Mouse (Mus musculus) myocyte (in vitro differentiated cells): Measurements from ENCODE around the gene Naaladl2.

Experiments
- POLR2A ChIP-seq: IDR thresholded peaks from one replicate; pipeline ENCODE4 v1.6.1; 2011; ENCODE audit warnings: low read depth, mild to moderate bottlenecking, control low read depth, moderate library complexity; ENCODE audit not compliant: insufficient read length
- POLR2AphosphoS2 ChIP-seq: IDR thresholded peaks from one replicate; pipeline ENCODE4 v1.6.1; 2011; ENCODE audit warnings: low read depth, control low read depth; ENCODE audit not compliant: insufficient read length
- REST ChIP-seq: IDR thresholded peaks from one replicate; pipeline ENCODE4 v1.6.1; 2011; ENCODE audit warnings: mild to moderate bottlenecking, control low read depth, moderate library complexity; ENCODE audit not compliant: insufficient read depth, insufficient read length

DNA sequence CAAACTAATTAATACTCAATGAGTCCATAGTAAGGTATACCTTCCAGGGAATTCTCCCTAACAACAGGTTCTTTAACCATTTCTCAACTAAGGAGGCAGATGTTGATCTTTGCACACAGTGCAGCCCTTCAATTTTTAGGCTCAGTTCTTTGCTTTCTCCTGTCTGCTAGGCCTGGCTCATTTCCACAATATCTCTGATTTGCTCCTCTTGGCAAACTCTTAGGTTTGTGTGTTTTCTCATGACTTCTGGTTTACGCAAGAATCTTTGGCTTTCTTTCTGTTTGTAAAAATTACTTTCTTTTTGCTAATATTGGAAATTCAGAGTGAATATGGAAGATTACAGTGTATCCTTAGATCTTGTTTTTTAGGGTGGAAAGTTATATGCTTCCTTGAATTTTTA lies 1385.3 kb downstream of the Naaladl2 start:
- no peak for TF ChIP-seq POLR2A
- TF ChIP-seq POLR2AphosphoS2 = no peak
- TF ChIP-seq REST = no peak
